Mouse (Mus musculus): ENCODE measurements around the gene Klra2. TPM values are rescaled to one million over a fixed set of nuclear protein-coding genes. Genes with fewer than 3 reads are reported as not detected.

The Klra2 gene
- polyA plus RNA-seq, 1 experiment from 2014 or later: 0.11 TPM

DNA sequence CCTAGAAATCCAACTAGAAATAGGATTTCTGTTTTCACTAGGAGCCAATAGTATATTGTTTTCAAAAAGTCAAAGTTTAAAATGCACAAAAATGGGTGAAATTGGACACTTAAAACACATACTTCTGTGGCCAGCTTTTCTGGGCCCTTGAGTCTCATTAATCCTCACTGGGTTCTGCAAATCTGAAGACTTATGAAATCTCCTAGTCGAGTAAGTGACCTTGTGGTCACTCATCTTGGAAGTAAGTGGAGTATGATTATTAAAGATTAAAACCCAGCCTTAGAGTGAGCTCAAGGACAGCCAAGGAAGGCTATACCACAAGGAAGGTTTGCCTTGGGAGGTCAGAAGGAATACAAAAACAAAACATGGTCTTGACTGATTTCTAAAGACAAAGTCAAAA lies 23.1 kb upstream of the Klra2 start:
- no peak overlapping the region for H3K27ac ChIP-seq
- H3K4me3 ChIP-seq (replicated peaks; ENCODE audit: low read length): no peak overlapping the region
- H3K36me3 ChIP-seq (replicated peaks; ENCODE audit: control insufficient read depth, insufficient read depth): no peaks in the 10 kb centered on the region
- no peak overlapping the region for H3K9ac ChIP-seq
- no peaks in the 10 kb centered on the region for H3K27me3 ChIP-seq (ENCODE audit: control insufficient read depth, insufficient read depth, low read length)
- ATAC-seq (ENCODE audit: low FRiP score) (no peak), DNase-seq (ENCODE audit: low spot score) (no peak)
- no peak overlapping the region for H3K4me2 ChIP-seq (replicated peaks)
- WGBS: 68% methylated on average over 1 of the region's 1 CpGs
- H3K9me3 ChIP-seq (ENCODE audit: control insufficient read depth, low read length): no peaks in the 10 kb centered on the region
- H3K4me1 ChIP-seq (replicated peaks; ENCODE audit: control insufficient read depth, insufficient read depth, low read length): no peaks in the 10 kb centered on the region

DNA sequence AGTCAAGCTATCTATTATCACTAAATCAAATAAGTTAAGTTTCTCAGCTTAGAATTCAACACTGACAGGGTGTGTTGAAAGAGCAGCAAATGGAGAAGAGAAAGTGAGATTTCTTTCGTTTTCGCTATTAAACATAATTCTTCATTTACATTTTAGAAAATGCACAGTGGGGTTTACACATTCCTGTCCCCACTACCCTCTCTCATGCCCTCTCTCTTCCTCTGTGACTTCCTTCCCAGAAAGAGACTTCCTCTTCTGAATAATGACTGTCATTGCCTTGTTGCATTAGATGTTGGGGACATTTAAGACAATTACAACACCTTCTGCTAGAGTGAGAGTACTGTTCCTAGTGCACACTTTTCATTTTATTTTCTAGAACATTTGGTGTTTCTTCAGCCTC lies 22.4 kb upstream of the Klra2 start:
- no peak overlapping the region for H3K4me2 ChIP-seq (replicated peaks)
- no peaks in the 10 kb centered on the region for H3K9me3 ChIP-seq (ENCODE audit: control insufficient read depth, low read length)
- no peak overlapping the region for H3K9ac ChIP-seq
- ATAC-seq (ENCODE audit: low FRiP score) (no peak), DNase-seq (ENCODE audit: low spot score) (no peak)
- H3K4me1 ChIP-seq (replicated peaks; ENCODE audit: control insufficient read depth, insufficient read depth, low read length): no peaks in the 10 kb centered on the region
- WGBS: 98% methylated on average over 2 of the region's 2 CpGs
- H3K4me3 ChIP-seq (replicated peaks; ENCODE audit: low read length): no peak overlapping the region
- no peak overlapping the region for H3K27ac ChIP-seq
- no peaks in the 10 kb centered on the region for H3K36me3 ChIP-seq (replicated peaks; ENCODE audit: control insufficient read depth, insufficient read depth)
- no peaks in the 10 kb centered on the region for H3K27me3 ChIP-seq (ENCODE audit: control insufficient read depth, insufficient read depth, low read length)

DNA sequence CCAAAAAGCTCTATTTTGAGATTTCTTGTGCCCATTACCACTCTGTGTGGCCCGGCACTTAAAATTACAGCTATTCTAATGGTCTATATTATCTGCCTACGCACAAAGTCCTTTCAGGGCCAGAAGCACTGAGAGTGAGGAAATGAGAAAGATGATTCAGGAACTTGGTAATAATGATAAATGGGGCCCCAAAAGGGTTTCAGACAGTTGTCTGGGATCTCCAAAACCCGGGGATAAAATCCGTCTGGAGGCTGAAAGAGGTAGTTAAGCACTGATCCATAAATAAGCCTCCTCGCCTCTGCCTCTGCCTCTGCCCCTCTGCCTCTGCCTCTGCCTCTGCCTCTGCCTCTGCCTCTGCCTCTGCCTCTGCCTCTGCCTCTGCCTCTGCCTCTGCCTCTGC lies 17.0 kb upstream of the Klra2 start:
- H3K27ac ChIP-seq: no peak overlapping the region
- no peak overlapping the region for H3K4me3 ChIP-seq (replicated peaks; ENCODE audit: low read length)
- no peaks in the 10 kb centered on the region for H3K27me3 ChIP-seq (ENCODE audit: control insufficient read depth, insufficient read depth, low read length)
- no peak overlapping the region for H3K4me2 ChIP-seq (replicated peaks)
- H3K9ac ChIP-seq: no peak overlapping the region
- 92% methylated on average over 5 of the region's 5 CpGs for WGBS
- no peak for ATAC-seq (ENCODE audit: low FRiP score)
- no peaks in the 10 kb centered on the region for H3K36me3 ChIP-seq (replicated peaks; ENCODE audit: control insufficient read depth, insufficient read depth)
- DNase-seq (ENCODE audit: low spot score): no peak
- no peaks in the 10 kb centered on the region for H3K4me1 ChIP-seq (replicated peaks; ENCODE audit: control insufficient read depth, insufficient read depth, low read length)
- H3K9me3 ChIP-seq (ENCODE audit: control insufficient read depth, low read length): no peaks in the 10 kb centered on the region

DNA sequence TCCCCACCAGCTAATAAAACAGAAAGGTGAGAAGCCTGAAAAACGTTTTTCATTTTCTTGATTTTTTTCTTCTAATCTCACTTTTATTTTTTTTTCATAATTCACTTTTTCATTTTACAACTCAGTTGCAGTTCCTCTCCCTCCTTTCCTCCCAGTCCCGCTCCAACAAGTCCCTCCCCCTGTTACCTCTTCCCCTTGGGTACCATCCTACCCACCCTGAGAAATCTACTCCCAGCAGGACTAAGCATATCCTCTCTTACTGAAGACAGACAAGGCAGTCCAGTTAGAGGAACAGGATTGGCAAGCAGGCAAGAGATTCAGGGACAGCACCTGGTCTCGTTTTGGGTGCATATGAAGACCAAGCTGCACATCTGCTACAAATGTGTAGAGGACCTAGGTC lies 15.6 kb upstream of the Klra2 start:
- Histone ChIP-seq H3K4me2 (replicated peaks) (no peak overlapping the region), H3K27ac (no peak overlapping the region), H3K4me1 (replicated peaks; ENCODE audit: control insufficient read depth, insufficient read depth, low read length) (no peaks in the 10 kb centered on the region), H3K9ac (no peak overlapping the region), H3K27me3 (ENCODE audit: control insufficient read depth, insufficient read depth, low read length) (no peaks in the 10 kb centered on the region), H3K36me3 (replicated peaks; ENCODE audit: control insufficient read depth, insufficient read depth) (no peaks in the 10 kb centered on the region), H3K9me3 (ENCODE audit: control insufficient read depth, low read length) (no peaks in the 10 kb centered on the region), H3K4me3 (replicated peaks; ENCODE audit: low read length) (no peak overlapping the region)
- DNase-seq (ENCODE audit: low spot score): no peak
- no peak for ATAC-seq (ENCODE audit: low FRiP score)
- WGBS: 72% methylated on average over 3 of the region's 3 CpGs

DNA sequence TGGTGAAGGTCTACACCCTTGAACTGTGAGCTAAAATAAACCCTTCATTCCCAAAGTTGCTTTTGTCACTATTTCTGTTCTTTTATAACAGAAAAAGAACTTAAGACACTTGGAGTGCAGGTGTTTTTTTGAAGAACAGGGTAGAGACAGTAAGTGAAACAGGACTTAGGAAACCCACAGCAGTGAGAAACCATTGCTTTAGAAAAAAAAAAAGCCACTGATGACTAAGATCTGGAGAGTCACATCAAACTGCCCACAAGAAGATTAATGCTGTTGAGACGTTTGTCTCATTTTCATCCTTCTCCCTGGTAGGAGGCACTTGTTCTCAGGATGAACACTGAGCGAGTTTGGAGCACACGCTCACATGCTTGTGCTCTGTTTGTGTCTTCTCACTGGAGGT lies 14.8 kb upstream of the Klra2 start:
- Histone ChIP-seq H3K27me3 (ENCODE audit: control insufficient read depth, insufficient read depth, low read length) (no peaks in the 10 kb centered on the region), H3K4me1 (replicated peaks; ENCODE audit: control insufficient read depth, insufficient read depth, low read length) (no peaks in the 10 kb centered on the region)
- WGBS: 79% methylated on average over 3 of the region's 3 CpGs

DNA sequence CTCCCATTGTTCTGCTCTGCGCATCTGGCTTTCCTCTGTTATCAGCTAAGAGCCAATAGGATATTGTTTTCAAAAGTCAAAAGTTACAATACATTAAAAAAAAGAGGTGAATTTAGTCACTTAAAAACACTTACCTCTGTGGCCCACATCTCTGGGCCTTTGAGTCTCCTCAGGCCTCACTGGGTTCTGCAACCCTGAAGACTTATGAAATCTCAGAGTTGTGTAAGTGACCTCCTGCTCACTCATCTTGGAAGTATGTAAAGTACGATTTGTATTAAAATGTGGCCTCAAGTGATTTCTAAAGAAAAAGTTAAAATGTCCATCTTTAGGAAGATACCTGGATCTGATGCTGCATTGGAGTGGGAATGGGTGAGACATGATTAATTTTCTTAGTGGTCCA lies 2.1 kb downstream of the Klra2 start:
- H3K9ac ChIP-seq: no peak overlapping the region
- no peaks in the 10 kb centered on the region for H3K9me3 ChIP-seq (ENCODE audit: control insufficient read depth, low read length)
- H3K4me3 ChIP-seq (replicated peaks; ENCODE audit: low read length): no peak overlapping the region
- ATAC-seq (ENCODE audit: low FRiP score): no peak
- H3K27ac ChIP-seq: no peak overlapping the region
- H3K4me2 ChIP-seq (replicated peaks): no peak overlapping the region
- no peaks in the 10 kb centered on the region for H3K36me3 ChIP-seq (replicated peaks; ENCODE audit: control insufficient read depth, insufficient read depth)
- H3K27me3 ChIP-seq (ENCODE audit: control insufficient read depth, insufficient read depth, low read length): no peaks in the 10 kb centered on the region
- H3K4me1 ChIP-seq (replicated peaks; ENCODE audit: control insufficient read depth, insufficient read depth, low read length): no peaks in the 10 kb centered on the region
- 83% methylated on average over 2 of the region's 2 CpGs for WGBS
- no peak for DNase-seq (ENCODE audit: low spot score)

More for the DNA sequence above, 14.8 kb upstream of the Klra2 start:
- Histone ChIP-seq H3K36me3 (replicated peaks; ENCODE audit: control insufficient read depth, insufficient read depth) (no peaks in the 10 kb centered on the region), H3K9me3 (ENCODE audit: control insufficient read depth, low read length) (no peaks in the 10 kb centered on the region), H3K9ac (no peak overlapping the region), H3K4me3 (replicated peaks; ENCODE audit: low read length) (no peak overlapping the region), H3K27ac (no peak overlapping the region), H3K4me2 (replicated peaks) (no peak overlapping the region)
- DNase-seq (ENCODE audit: low spot score) (no peak), ATAC-seq (ENCODE audit: low FRiP score) (no peak)

Other genes starting within 250 kb of the Klra2 start
- gene Magohb, start 45.9 kb upstream of the Klra2 start, polyA plus RNA-seq (2014; fragmentation: Nextera tagmentation; extraction: Ambion mirVana): 35.0 and 40.3 TPM in 2 replicates
- gene Styk1, start 106.2 kb upstream of the Klra2 start, polyA plus RNA-seq (2014; fragmentation: Nextera tagmentation; extraction: Ambion mirVana): 4.3 and 4.9 TPM in 2 replicates
- gene Ybx3, start 141.1 kb upstream of the Klra2 start, polyA plus RNA-seq (2014; fragmentation: Nextera tagmentation; extraction: Ambion mirVana): 30.6 and 33.4 TPM in 2 replicates
- not detected in 2 replicates for gene 5430401F13Rik, start 239.0 kb upstream of the Klra2 start, polyA plus RNA-seq (2014; fragmentation: Nextera tagmentation; extraction: Ambion mirVana)
- gene Gm6619, start 239.0 kb upstream of the Klra2 start, polyA plus RNA-seq (2014; fragmentation: Nextera tagmentation; extraction: Ambion mirVana): not detected in 2 replicates